In genomic region chr4:135436291-135436690, GRCm38 (mm10) we compare ENCODE assay signal across 10 mouse cellular contexts. TPM values are rescaled to one million over a fixed set of nuclear protein-coding genes. Genes with fewer than 3 reads are reported as not detected.
A peak's percentile ranks its signal among the peaks of the same experiment; 100 is the strongest.
DNase-seq lines count a peak whose midpoint lies in the region; ATAC-seq lines count a peak whose summit lies in the region.
"Had no signal": no experiment of that assay in that cellular context is flagged by ENCODE, and none has a peak within 500 bp of the region (broad histone marks: within the 10 kb centered on the region; RNA-seq: fewer than 3 reads in every experiment).

No protein-coding gene starts in this region.

- H3K4me1 ChIP-seq in neural tube, embryonic 13.5 days (replicated peaks): peaks cover 24% of the 10 kb centered on the region
- no peaks in the 10 kb centered on the region for H3K4me1 ChIP-seq in embryonic facial prominence, embryonic 11.5 days (ENCODE audit: control insufficient read depth, insufficient read depth, low read length)
- H3K4me1 ChIP-seq in intestine, embryonic 16.5 days (ENCODE audit: control insufficient read depth, insufficient read depth, low read length): peaks cover 20% of the 10 kb centered on the region

- H3K9me3 ChIP-seq in neural tube, embryonic 13.5 days: no peaks in the 10 kb centered on the region
- H3K9me3 ChIP-seq in embryonic facial prominence, embryonic 11.5 days (replicated peaks; ENCODE audit: control insufficient read depth, low read length): no peaks in the 10 kb centered on the region
- H3K9me3 ChIP-seq in intestine, embryonic 16.5 days (ENCODE audit: control insufficient read depth, low read length): no peaks in the 10 kb centered on the region
- H3K9me3 ChIP-seq: embryonic facial prominence, embryonic 15.5 days had no signal

- no peak overlapping the region for H3K4me3 ChIP-seq in neural tube, embryonic 13.5 days
- no peak overlapping the region for H3K4me3 ChIP-seq in embryonic facial prominence, embryonic 11.5 days (ENCODE audit: low read depth, low read length)
- no peak overlapping the region for H3K4me3 ChIP-seq in intestine, embryonic 16.5 days (ENCODE audit: low read length)
- H3K4me3 ChIP-seq: embryonic facial prominence, embryonic 15.5 days; myocyte had no signal

- H3K27ac ChIP-seq in neural tube, embryonic 13.5 days (replicated peaks): 0 out of 2 replicates have a peak overlapping the region, but pooled peaks have one; percentile 46
- no peak overlapping the region for H3K27ac ChIP-seq in embryonic facial prominence, embryonic 11.5 days (replicated peaks; ENCODE audit: low read depth, low read length)
- no peak overlapping the region for H3K27ac ChIP-seq in intestine, embryonic 16.5 days (ENCODE audit: low read length)
- H3K27ac ChIP-seq: embryonic facial prominence, embryonic 15.5 days had no signal

- ATAC-seq in neural tube, embryonic 13.5 days (ENCODE audit: low read depth): no peak
- ATAC-seq in embryonic facial prominence, embryonic 11.5 days (replicated peaks; ENCODE audit: insufficient number of reproducible peaks, low FRiP score, low TSS enrichment, low read depth): no peak
- ATAC-seq in intestine, embryonic 16.5 days: no peak

- H3K9ac ChIP-seq in neural tube, embryonic 13.5 days: no peak overlapping the region
- no peak overlapping the region for H3K9ac ChIP-seq in embryonic facial prominence, embryonic 11.5 days (replicated peaks; ENCODE audit: low read length)
- H3K9ac ChIP-seq in intestine, embryonic 16.5 days (ENCODE audit: low read depth, low read length): no peak overlapping the region
- H3K9ac ChIP-seq: embryonic facial prominence, embryonic 15.5 days had no signal

- no peaks in the 10 kb centered on the region; the same call in 1 of the 2 replicates for H3K27me3 ChIP-seq in neural tube, embryonic 13.5 days
- H3K27me3 ChIP-seq in embryonic facial prominence, embryonic 11.5 days (ENCODE audit: control insufficient read depth, insufficient read depth, low read length): no peaks in the 10 kb centered on the region
- no peaks in the 10 kb centered on the region for H3K27me3 ChIP-seq in intestine, embryonic 16.5 days (replicated peaks; ENCODE audit: control insufficient read depth, insufficient read depth, low read length)
- H3K27me3 ChIP-seq: embryonic facial prominence, embryonic 15.5 days had no signal

- H3K4me2 ChIP-seq in neural tube, embryonic 13.5 days: no peak overlapping the region
- no peak overlapping the region for H3K4me2 ChIP-seq in embryonic facial prominence, embryonic 11.5 days (ENCODE audit: low read depth, low read length)
- no peak overlapping the region for H3K4me2 ChIP-seq in intestine, embryonic 16.5 days (ENCODE audit: low read depth, low read length)
- H3K4me2 ChIP-seq: embryonic facial prominence, embryonic 15.5 days had no signal

- intact Hi-C loops in left cerebral cortex, postnatal 36 days (cut with DNase I): no loop called here

- no peaks in the 10 kb centered on the region for H3K36me3 ChIP-seq in neural tube, embryonic 13.5 days
- H3K36me3 ChIP-seq in embryonic facial prominence, embryonic 11.5 days (replicated peaks; ENCODE audit: control insufficient read depth, insufficient read depth, low read depth, low read length): no peaks in the 10 kb centered on the region
- H3K36me3 ChIP-seq in intestine, embryonic 16.5 days (ENCODE audit: control insufficient read depth, insufficient read depth, low read length): no peaks in the 10 kb centered on the region
- H3K36me3 ChIP-seq: embryonic facial prominence, embryonic 15.5 days had no signal

- WGBS in neural tube, embryonic 13.5 days: 54% methylated on average over 13 of the region's 13 CpGs
- WGBS in embryonic facial prominence, embryonic 11.5 days: 55% methylated on average over 13 of the region's 13 CpGs
- 59% methylated on average over 13 of the region's 13 CpGs for WGBS in intestine, embryonic 16.5 days

- no peak for DNase-seq in neural tube, embryonic 10.5 days (ENCODE audit: extremely low spot score, low spot score)
- DNase-seq in embryonic facial prominence, embryonic 11.5 days (ENCODE audit: low spot score): peak; percentile 25
- peak; percentile 61 to 77 for DNase-seq in kidney, postnatal 36 days
- DNase-seq in thymus, postnatal 25 days: peak; percentile 27
- DNase-seq in cerebellum, postnatal 4 days (ENCODE audit: low spot score in 2 of 2): no peak
- no peak for DNase-seq in left cerebral cortex, postnatal 36 days (ENCODE audit: low spot score in 2 of 2)

RNA-seq across cellular contexts. Expression of gene Rcan3, which starts 2.6 kb away (rescaled TPM):
- polyA plus RNA-seq in neural tube, embryonic 13.5 days (2015; fragmentation: Nextera tagmentation; extraction: Ambion mirVana): 29.2 and 30.3 TPM in 2 replicates
- polyA plus RNA-seq in embryonic facial prominence, embryonic 11.5 days (2014; fragmentation: Nextera tagmentation; extraction: Ambion mirVana): 8.5 and 10.7 TPM in 2 replicates
- total RNA-seq in left cerebral cortex, postnatal 36 days (2021): 10 to 100 TPM; 25.3 to 30.3 TPM
- 14.1 and 14.5 TPM in 2 replicates for polyA plus RNA-seq in intestine, embryonic 16.5 days (2015; fragmentation: Nextera tagmentation; extraction: Ambion mirVana)

RNA-seq across cellular contexts. Expression of gene Ncmap, which starts 38.3 kb away (rescaled TPM):
- 1.6 and 1.7 TPM in 2 replicates for polyA plus RNA-seq in neural tube, embryonic 13.5 days (2015; fragmentation: Nextera tagmentation; extraction: Ambion mirVana)
- 0.72 and 1.3 TPM in 2 replicates for polyA plus RNA-seq in embryonic facial prominence, embryonic 11.5 days (2014; fragmentation: Nextera tagmentation; extraction: Ambion mirVana)
- total RNA-seq in left cerebral cortex, postnatal 36 days (2021): under 1 TPM; 0.39 to 0.54 TPM
- polyA plus RNA-seq in intestine, embryonic 16.5 days (2015; fragmentation: Nextera tagmentation; extraction: Ambion mirVana): 6.1 and 7.3 TPM in 2 replicates

RNA-seq across cellular contexts. Expression of gene Stpg1, which starts 58.3 kb away (rescaled TPM):
- polyA plus RNA-seq in neural tube, embryonic 13.5 days (2015; fragmentation: Nextera tagmentation; extraction: Ambion mirVana): 0.31 and 0.62 TPM in 2 replicates
- polyA plus RNA-seq in embryonic facial prominence, embryonic 11.5 days (2014; fragmentation: Nextera tagmentation; extraction: Ambion mirVana): 0.08 and 0.32 TPM in 2 replicates
- 1 to 10 TPM; 1.0 to 1.9 TPM for total RNA-seq in left cerebral cortex, postnatal 36 days (2021)
- 0.27 and 0.29 TPM in 2 replicates for polyA plus RNA-seq in intestine, embryonic 16.5 days (2015; fragmentation: Nextera tagmentation; extraction: Ambion mirVana)
- polyA plus RNA-seq: myocyte had no signal

RNA-seq across cellular contexts. Expression of gene Nipal3, which starts 58.5 kb away (rescaled TPM):
- 5.1 and 8.9 TPM in 2 replicates for polyA plus RNA-seq in neural tube, embryonic 13.5 days (2015; fragmentation: Nextera tagmentation; extraction: Ambion mirVana)
- polyA plus RNA-seq in embryonic facial prominence, embryonic 11.5 days (2014; fragmentation: Nextera tagmentation; extraction: Ambion mirVana): 2.6 and 3.0 TPM in 2 replicates
- 100 to 1,000 TPM; 107 to 108 TPM for total RNA-seq in left cerebral cortex, postnatal 36 days (2021)
- 5.2 and 5.6 TPM in 2 replicates for polyA plus RNA-seq in intestine, embryonic 16.5 days (2015; fragmentation: Nextera tagmentation; extraction: Ambion mirVana)

Comparison
In these comparisons a context has a peak if more than half of its experiments do, and no peak if none do; other contexts are left out.
1. DNase-seq: peak in embryonic facial prominence, embryonic 11.5 days (single experiment), kidney, postnatal 36 days (2 of 2) and thymus, postnatal 25 days (single experiment); none in neural tube, embryonic 10.5 days (single experiment), cerebellum, postnatal 4 days (0 of 2) and left cerebral cortex, postnatal 36 days (0 of 2).